Mouse (Mus musculus): Measurements from ENCODE around the gene Fig4.

- peak; percentile 63 for TF ChIP-seq CTCF (IDR thresholded peaks at IDR 0.05; ENCODE audit: low read depth)
- TF ChIP-seq EP300 (IDR thresholded peaks at IDR 0.05; ENCODE audit: low read depth): no peak
Measured at GRCm38 (mm10) chr10:41271860-41272259, 31.2 kb downstream of the Fig4 start.
